Mouse (Mus musculus) cerebral cortex, adult 2 months (tissue): ENCODE measurements around the gene Arhgap32.

ENCODE experiments used
- WGBS: fragments of 180-500 bp; shearing (Covaris S2); methylation state at CpG from one replicate; pipeline ENCODE4 v1.1.7; 2018; 5-methylcytosine and 5-hydroxymethylcytosine counted together

The Arhgap32 gene

GRCm38 (mm10) chr9:32139641-32140040 is 23.7 kb downstream of the Arhgap32 start:
- 71% methylated on average over 5 of the region's 5 CpGs for WGBS

- 80% methylated on average over 3 of the region's 3 CpGs for WGBS
Observed at GRCm38 (mm10) chr9:32142834-32143233, 26.9 kb downstream of the Arhgap32 start.

GRCm38 (mm10) chr9:32143451-32143850 is 27.5 kb downstream of the Arhgap32 start:
- whole genome bisulfite sequencing: 94% methylated on average over 3 of the region's 3 CpGs

GRCm38 (mm10) chr9:32146257-32146996 is 30.5 kb downstream of the Arhgap32 start:
- 56% methylated on average over 12 of the region's 12 CpGs for WGBS

DNA sequence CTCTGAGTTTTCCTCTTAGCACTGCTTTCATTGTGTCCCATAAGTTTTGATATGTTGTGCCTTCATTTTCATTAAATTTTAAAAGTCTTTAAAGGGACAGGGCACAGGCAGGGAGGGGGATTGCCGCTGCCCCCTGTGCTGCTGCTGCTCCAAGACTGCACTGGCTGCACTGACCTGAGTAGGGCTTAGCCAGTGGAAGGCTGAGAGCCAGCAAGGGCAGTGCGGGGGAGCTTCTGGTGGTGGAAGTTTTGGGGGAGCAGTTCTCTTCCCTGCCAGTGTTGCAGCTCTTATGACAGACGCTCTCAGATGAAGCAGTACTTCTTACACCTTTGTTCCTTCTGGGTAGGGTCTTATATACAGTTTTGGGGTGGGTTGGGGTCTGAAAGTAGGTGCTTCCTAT is 33.3 kb downstream of the Arhgap32 start:
- WGBS: 77% methylated on average over 3 of the region's 3 CpGs

- 60% methylated on average over 11 of the region's 11 CpGs for WGBS
Observed at GRCm38 (mm10) chr9:32149836-32150642, 34.1 kb downstream of the Arhgap32 start.

GRCm38 (mm10) chr9:32154727-32155371 is 38.9 kb downstream of the Arhgap32 start:
- 78% methylated on average over 3 of the region's 3 CpGs for WGBS

DNA sequence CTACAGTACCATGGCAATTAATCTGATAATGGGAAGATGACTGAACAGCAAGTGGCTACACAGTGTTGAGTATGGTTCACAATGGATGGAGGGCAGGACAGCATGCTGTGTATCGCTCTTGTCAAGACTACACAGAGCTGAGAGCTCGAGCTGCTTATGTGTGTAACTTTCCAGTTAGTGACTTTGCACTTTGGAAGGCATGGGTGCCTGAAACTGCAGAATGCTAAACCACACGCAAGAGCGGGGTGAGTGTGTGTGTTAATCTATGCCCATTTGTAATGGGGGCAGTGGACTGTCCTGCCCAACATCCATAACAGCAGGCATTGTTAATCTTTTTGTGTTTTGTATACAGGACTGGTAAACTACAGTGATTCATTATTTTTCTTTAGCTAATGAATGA is 40.8 kb downstream of the Arhgap32 start:
- 69% methylated on average over 4 of the region's 4 CpGs for WGBS

GRCm38 (mm10) chr9:32157201-32157600 is 41.3 kb downstream of the Arhgap32 start:
- 40% methylated on average over 3 of the region's 3 CpGs for WGBS

- WGBS: 26% methylated on average over 3 of the region's 3 CpGs
Observed at GRCm38 (mm10) chr9:32158837-32159543, 43.1 kb downstream of the Arhgap32 start.

DNA sequence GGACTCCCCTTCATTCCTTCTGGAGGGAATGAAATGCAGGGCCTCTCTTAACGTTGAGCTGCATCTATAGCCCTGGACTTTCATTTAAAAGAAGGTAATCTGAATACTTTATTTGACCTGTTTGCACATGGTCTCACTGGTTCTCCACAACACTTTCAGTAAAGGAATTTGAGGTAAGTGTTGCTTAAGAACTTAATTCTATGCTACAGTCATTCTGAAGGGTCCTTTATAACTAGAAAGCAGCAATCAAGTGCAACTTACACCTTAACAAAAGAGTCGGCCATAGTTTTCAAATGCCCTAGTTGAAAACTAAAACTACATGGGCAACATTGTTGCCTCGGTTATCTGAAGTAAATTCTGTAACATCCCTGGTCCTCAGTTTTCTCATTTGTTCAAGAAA is 43.8 kb downstream of the Arhgap32 start:
- WGBS: 80% methylated on average over 3 of the region's 3 CpGs

- 60% methylated on average over 2 of the region's 2 CpGs for WGBS
Observed at GRCm38 (mm10) chr9:32162792-32163191, 46.9 kb downstream of the Arhgap32 start.

DNA sequence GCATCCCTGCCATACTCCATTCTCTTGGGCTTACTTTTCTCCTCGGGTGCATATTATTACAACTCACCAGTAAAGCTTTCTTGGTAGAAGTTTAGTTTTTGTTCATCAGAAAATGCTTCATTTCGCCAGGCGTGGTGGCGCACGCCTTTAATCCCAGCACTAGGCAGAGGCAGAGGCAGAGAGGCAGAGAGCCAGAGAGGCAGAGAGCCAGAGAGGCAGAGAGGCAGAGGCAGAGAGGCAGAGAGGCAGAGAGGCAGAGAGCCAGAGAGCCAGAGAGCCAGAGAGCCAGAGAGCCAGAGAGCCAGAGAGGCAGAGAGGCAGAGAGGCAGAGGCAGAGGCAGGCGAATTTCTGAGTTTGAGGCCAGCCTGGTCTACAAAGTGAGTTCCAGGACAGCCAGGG is 47.9 kb downstream of the Arhgap32 start:
- WGBS: 37% methylated on average over 6 of the region's 6 CpGs

- 90% methylated on average over 5 of the region's 5 CpGs for WGBS
Observed at GRCm38 (mm10) chr9:32168546-32169137, 52.7 kb downstream of the Arhgap32 start.

- WGBS: 93% methylated on average over 8 of the region's 8 CpGs
Observed at GRCm38 (mm10) chr9:32170713-32171112, 54.8 kb downstream of the Arhgap32 start.

DNA sequence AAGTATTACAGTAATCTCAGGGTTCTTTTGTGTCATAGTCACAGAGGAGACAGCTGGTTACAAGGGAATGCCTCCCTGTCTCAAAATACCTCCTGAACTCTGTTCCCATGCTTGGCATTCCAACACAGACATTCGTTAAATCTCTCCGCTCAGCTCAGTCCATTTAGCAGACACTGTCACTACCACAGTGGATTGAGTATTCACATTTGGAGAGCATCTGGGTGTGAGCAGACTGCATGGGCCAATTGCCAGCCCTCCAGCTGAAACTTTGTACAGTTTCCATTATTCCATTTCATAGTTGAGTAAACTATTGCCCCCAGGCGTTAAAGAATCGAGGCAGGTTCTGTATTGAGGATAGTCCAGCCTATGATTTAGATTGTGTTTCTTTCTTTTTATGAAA is 60.7 kb downstream of the Arhgap32 start:
- 47% methylated on average over 4 of the region's 4 CpGs for WGBS

GRCm38 (mm10) chr9:32181170-32181569 is 65.2 kb downstream of the Arhgap32 start:
- WGBS: 68% methylated on average over 2 of the region's 2 CpGs

- WGBS: 96% methylated on average over 2 of the region's 2 CpGs
Observed at GRCm38 (mm10) chr9:32186489-32186888, 70.6 kb downstream of the Arhgap32 start.

- WGBS: 31% methylated on average over 5 of the region's 5 CpGs
Observed at GRCm38 (mm10) chr9:32192295-32193073, 76.5 kb downstream of the Arhgap32 start.

DNA sequence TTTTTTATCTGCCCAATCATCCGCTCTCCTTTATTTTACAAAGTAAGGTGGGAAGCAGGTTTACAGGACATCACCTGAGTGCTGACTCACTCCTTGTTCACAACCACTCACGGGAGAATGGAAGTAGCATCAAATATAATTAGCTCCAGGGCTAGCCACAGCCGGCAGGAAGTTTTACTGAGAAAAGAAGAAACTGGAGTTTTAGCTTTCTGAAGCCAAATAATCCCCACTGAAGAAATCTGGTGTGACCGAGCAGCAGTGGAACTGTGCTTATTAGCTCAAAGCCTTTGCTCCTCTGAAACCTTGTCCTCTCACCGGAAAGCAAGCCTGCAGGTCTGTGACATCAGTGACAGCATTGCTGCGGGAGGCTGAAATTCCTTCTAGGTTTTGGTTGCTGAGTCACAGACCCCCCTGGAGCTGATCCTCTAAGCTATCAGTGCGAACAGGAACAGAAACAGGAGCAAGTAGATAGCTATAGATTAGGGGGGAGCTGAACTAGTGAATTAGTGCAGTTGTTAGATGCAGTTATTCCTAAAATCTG is 88.6 kb downstream of the Arhgap32 start:
- 34% methylated on average over 7 of the region's 7 CpGs for WGBS
